Mouse (Mus musculus): ENCODE results near the gene Oscar.
A peak's percentile ranks its signal among the peaks of the same experiment; 100 is the strongest.
"Not testable (repeated sequence)": the region's sequence is repeated elsewhere in the genome, so short reads cannot be mapped to it uniquely, and the experiment has no call there.

Gene Oscar

DNA sequence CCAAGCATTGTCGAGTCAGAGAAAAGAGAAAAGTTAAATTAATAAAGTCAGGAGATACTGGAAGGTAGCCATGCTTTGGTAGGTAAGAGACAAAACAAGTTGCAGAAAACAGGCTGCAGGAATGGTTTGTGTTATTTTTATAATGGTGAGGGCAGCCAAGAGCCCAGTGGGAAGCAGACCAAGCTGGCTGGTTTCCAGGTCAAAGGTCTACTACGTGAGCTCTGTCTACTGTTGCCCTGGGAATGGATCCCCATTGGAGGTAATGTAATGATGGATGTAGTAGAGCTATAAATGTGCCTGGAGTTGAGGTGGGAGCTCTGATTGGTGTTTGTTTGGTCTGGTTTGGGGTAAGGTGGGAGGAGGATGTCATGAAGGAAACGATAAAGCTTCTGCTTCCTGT is 6.9 kb downstream of the Oscar start:
- DNase-seq: no peak

GRCm38 (mm10) chr7:3608668-3609067 is 7.3 kb downstream of the Oscar start:
- no peak for DNase-seq

DNA sequence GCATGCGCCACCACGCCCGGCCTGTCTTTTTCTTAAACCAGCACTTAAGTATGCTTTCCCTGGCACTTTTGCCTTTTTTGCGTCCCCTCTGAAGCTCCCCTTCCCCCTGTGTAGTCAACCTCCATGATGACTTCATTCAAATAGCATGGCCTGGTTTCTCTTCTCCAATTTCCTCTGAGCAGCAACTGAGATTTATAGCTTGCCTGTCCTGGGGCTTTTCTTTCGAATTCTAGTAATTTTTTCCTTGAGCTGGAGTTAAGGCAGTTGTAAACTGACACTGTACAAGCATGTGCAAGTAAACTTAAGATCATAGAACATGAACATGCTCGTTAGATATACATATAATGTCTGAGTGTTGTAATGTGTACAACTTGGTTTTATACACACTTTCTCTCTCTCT is 8.6 kb downstream of the Oscar start:
- no peak for DNase-seq

- DNase-seq: no peak
Measured at GRCm38 (mm10) chr7:3606798-3607197, 9.2 kb downstream of the Oscar start.

- peak in 1 of 2 experiments; percentile 23 for DNase-seq
Measured at GRCm38 (mm10) chr7:3601119-3601518, 14.8 kb downstream of the Oscar start.

DNA sequence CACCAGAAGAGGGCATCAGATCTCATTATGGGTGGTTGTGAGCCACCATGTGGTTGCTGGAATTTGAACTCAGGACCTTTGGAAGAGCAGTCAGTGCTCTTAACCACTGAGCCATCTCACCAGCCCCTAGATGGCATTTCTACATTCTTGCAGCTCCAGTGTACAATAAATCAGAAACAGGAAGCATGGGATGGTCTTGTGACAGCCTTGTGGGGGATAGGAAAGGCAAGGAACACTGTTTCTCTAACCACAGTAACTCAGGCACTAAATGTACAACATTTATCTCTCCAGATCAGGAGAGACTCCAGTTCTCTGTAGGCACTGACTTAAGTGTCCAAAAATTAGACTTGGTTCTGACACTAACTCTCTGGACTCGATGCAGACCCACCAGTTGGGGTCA is 18.2 kb downstream of the Oscar start:
- DNase-seq: not testable (repeated sequence)

- DNase-seq: no peak
Measured at GRCm38 (mm10) chr7:3595146-3595545, 20.8 kb downstream of the Oscar start.

DNA sequence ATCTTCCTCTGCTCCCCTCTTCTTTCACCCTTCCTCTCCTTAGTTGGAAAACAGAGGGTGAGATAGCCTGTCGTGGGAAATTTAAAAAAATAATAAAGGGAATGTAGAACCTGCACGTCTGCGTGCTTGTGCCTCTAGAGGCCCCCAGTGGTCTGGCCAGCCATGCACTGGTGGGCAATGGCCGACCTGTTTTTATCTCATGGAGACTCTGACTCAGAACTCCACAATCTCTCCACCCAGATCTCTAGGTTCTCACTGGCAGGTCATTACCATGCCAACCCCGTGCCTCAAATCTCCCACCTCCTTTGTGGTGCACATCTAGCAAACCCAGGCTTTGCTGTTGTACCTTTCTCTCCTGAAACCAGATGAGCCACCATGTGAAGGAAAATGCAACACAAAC is 21.3 kb downstream of the Oscar start:
- DNase-seq: no peak

GRCm38 (mm10) chr7:3593855-3594254 is 22.1 kb downstream of the Oscar start:
- no peak for DNase-seq

GRCm38 (mm10) chr7:3591534-3591933 is 24.4 kb downstream of the Oscar start:
- DNase-seq: no peak

GRCm38 (mm10) chr7:3590550-3590949 is 25.4 kb downstream of the Oscar start:
- no peak for DNase-seq

GRCm38 (mm10) chr7:3587292-3587691 is 28.7 kb downstream of the Oscar start:
- DNase-seq: no peak

DNA sequence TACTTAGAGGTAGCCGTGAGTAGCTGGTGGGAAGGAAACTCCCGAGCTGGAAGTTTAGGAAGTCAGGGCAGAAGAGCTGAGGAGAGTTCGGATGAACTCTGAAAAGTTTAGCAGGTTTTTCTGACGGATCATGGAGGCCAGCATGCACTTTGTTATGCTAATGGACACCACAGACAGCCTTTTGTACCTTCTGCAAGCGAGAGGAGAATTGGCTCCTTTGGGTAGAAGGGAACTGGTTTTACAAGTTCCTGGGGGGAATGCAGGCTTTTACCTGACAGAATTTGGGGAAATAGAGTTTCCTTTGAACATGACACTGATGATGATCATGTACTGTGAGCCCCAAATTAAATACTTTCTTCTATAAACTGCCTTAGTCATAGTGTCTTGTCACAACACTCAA is 29.7 kb downstream of the Oscar start:
- DNase-seq: no peak

GRCm38 (mm10) chr7:3585763-3586162 is 30.2 kb downstream of the Oscar start:
- no peak for DNase-seq

GRCm38 (mm10) chr7:3580029-3580428 is 35.9 kb downstream of the Oscar start:
- no peak for DNase-seq

- DNase-seq: no peak
Measured at GRCm38 (mm10) chr7:3578952-3579546, 36.9 kb downstream of the Oscar start.

DNA sequence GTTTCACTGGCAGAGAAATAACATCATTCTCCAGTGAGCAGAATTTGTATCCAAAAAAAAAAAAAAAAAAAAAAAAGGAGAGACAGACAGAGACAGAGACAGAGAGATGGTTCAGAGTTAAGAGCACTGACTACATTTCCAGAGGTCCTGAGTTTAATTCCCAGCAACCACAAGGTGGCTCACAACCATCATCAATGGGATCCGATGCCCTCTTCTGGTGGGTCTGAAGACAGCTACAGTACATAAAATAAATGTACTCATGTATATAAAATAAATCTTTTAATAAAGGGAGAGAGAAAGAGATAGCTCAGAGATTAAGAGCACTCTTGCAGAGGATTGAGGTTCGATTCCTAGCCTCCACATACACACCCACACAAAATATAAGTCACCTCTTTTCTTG is 37.8 kb downstream of the Oscar start:
- DNase-seq: no peak

GRCm38 (mm10) chr7:3576354-3577124 is 39.4 kb downstream of the Oscar start:
- no peak for DNase-seq

- DNase-seq: no peak
Measured at GRCm38 (mm10) chr7:3574216-3574615, 41.7 kb downstream of the Oscar start.

DNA sequence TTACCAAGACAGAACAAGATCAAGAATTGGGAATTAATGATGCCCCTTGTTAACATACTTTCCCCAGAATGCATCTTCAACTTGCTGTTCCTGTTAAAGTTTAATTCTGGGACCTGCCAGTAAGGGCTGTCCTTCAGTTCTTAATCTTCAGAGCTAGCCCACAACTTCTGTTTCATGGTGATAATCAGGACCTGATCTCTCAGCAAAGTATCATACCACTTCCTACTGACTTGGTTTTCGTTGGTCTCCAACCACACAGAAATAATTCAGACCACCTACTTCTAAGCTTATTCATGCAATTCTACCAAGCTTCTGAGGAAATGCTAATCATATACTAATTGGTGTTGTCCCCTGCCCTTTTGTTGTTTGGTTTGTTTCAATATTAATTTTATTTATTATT is 44.1 kb downstream of the Oscar start:
- DNase-seq: no peak

DNA sequence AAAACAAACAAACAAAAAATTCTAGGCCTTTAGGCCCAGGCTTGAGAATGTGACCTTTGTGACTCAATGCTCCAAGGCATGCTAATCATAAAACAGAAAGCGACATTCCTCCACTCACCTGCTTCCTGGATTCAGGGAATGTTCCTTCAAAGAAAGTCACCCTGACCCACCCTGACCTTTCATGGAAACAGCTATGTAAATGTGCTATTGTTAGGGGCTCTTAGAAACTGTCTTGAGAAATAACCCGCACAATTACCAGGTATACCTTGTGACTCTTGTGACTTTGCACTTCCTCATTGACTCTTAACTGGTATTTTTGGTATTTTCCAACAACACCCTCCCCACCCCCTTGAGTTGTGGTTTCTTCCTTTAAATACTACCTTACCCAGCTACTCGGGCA is 45.4 kb downstream of the Oscar start:
- DNase-seq: not testable (repeated sequence)

- DNase-seq: no peak
Measured at GRCm38 (mm10) chr7:3569725-3570124, 46.2 kb downstream of the Oscar start.

- no peak for DNase-seq
Measured at GRCm38 (mm10) chr7:3567336-3567735, 48.6 kb downstream of the Oscar start.
